Mouse (Mus musculus) bone marrow, adult 2 months (tissue): ENCODE data around the gene Gimap8. TPM values are rescaled to one million over a fixed set of nuclear protein-coding genes. Genes with fewer than 3 reads are reported as not detected.
A peak's percentile ranks its signal among the peaks of the same experiment; 100 is the strongest.
"Not testable (repeated sequence)": the region's sequence is repeated elsewhere in the genome, so short reads cannot be mapped to it uniquely, and the experiment has no call there.

Experiments
- H3K27ac ChIP-seq: fragments of 200-500 bp; 2 replicates; pipeline ENCODE4 v1.5.1; 2012; ENCODE audit warnings: low read depth, mild to moderate bottlenecking, control low read depth, inconsistent platforms, low read length; ENCODE audit not compliant: control insufficient read depth, poor library complexity, insufficient read depth
- H3K4me1 ChIP-seq: fragments of 200-500 bp; 2 replicates; pipeline ENCODE4 v1.6.1; 2011; ENCODE audit warnings: low read length; ENCODE audit not compliant: control insufficient read depth, insufficient read depth
- H3K4me3 ChIP-seq: fragments of 200-500 bp; replicated peaks from 2 replicates; pipeline ENCODE3; 2011; ENCODE audit warnings: mild to moderate bottlenecking, low read depth, low read length, control low read depth; ENCODE audit not compliant: control insufficient read depth
- CTCF ChIP-seq: fragments of 200-500 bp; IDR thresholded peaks from 2 replicates; pipeline ENCODE4 v1.5.1; 2011; ENCODE audit warnings: low read length, control low read depth; ENCODE audit not compliant: control insufficient read depth, insufficient read depth
- POLR2A ChIP-seq: fragments of 200-500 bp; IDR thresholded peaks from 2 replicates; pipeline ENCODE4 v1.6.1; 2011; ENCODE audit warnings: low read depth, mild to moderate bottlenecking, control low read depth, low read length, borderline replicate concordance; ENCODE audit not compliant: control insufficient read depth
- WGBS: fragments of 180-500 bp; shearing (Covaris S2); methylation state at CpG from one replicate; pipeline ENCODE4 v1.1.7; 2018; 5-methylcytosine and 5-hydroxymethylcytosine counted together
- polyA plus RNA-seq: library from polyadenylated mRNA; stranded (reverse); fragments of >200 nt; gene quantifications from 2 replicates; pipeline ENCODE4 v1.2.4, GENCODE M21; 2011; ENCODE audit warnings: low replicate concordance; ENCODE audit not compliant: missing spikeins, insufficient read depth, insufficient read length

The Gimap8 gene
- polyA plus RNA-seq, 1 experiment = 15.1 TPM

DNA sequence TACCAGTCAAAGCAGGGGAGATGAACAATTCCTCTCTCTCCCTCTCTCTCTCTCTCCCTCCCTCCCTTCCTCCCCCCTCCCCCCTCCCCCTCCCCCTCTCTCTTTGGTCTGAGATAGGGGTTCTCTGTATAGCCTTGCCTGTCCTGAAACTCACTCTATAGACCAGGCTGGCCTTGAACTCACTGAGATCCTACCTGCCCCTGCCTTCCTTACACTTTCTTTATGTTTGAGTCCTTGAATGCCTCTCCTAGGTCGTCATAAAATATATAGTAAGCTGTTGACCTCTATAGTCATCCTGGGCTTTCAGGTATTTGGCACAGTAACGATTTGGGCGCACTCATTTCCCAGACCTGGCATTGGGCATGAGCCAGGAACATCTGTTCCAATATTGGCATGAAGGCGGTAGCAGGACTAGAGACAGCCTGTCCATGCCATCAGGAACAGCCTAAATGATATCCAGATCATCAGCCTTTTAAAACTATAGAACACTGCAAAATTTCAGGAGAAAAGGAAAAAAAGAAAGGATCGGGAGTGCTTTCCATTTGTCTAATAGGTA is 29.9 kb downstream of the Gimap8 start:
- Histone ChIP-seq H3K4me3 (peak overlapping the region; percentile 50), H3K4me1 (peaks cover 6% of the 10 kb centered on the region; the same call in 1 of the 2 replicates), H3K27ac (peak overlapping the region; percentile 30; the same call in 1 of the 2 replicates)
- 49% methylated on average over 5 of the region's 5 CpGs for WGBS
- TF ChIP-seq POLR2A (no peak), CTCF (no peak)

DNA sequence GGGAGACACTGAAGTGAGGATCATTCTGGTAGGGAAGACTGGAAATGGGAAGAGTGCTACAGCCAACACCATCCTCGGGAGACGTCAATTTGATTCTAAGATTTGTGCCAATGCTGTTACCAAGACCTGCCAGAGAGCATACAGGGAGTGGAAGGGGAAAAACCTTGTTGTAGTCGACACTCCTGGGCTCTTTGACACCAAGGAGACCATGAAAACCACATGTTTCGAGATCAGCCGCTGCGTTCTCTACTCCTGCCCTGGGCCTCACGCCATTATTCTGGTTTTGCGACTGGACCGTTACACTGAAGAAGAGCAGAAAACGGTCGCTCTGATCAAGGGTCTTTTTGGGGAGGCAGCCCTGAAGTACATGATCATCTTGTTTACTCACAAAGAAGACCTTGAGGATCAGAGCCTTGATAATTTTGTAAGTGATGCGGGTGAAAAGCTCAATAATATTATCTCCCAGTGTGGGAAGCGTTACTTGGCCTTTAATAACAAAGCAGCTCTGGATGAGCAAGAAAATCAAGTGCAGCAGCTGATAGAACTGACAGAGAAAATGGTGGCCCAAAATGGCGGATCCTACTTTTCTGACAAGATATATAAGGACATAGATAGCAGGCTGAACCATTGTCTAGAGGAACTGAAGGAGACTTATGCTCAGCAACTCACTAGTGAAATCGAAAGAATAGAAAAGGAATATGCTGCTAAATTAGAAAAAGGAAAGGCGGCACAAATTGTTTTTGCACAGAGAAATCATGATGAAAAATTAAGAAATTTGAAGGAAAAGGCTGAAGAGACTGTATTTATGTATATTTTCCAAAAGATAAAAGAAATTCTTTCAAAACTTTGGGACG is 30.7 kb downstream of the Gimap8 start:
- Histone ChIP-seq H3K4me3 (peak overlapping the region; percentile 12), H3K27ac (no peak overlapping the region; the same call in 1 of the 2 replicates), H3K4me1 (peaks cover 6% of the 10 kb centered on the region; the same call in 1 of the 2 replicates)
- TF ChIP-seq POLR2A = no peak
- no peak for TF ChIP-seq CTCF
- 75% methylated on average over 17 of the region's 17 CpGs for WGBS

DNA sequence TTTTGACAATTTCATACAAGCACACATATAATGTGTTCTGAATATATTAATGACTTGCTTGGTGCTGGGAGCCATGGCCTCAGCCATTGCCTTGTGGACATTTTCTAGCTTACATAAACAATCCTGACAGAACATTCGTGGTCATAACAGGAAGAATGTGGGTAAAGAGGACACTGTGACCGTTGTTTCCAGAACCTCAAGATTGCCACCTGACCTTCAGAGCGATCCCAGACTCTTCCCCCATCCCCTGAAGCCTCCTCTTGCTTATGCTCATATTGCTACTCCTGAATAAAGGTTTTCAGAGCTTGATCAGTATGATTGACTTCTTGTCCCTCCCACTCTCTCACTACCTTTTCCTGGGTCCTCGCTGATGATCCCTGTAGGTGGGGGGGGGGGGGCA is 31.4 kb downstream of the Gimap8 start:
- no peak for TF ChIP-seq POLR2A
- no peak for TF ChIP-seq CTCF
- H3K4me1 ChIP-seq = peaks cover 6% of the 10 kb centered on the region; the same call in 1 of the 2 replicates
- 18% methylated on average over 4 of the region's 4 CpGs for WGBS
- H3K27ac ChIP-seq = no peak overlapping the region
- no peak overlapping the region for H3K4me3 ChIP-seq

DNA sequence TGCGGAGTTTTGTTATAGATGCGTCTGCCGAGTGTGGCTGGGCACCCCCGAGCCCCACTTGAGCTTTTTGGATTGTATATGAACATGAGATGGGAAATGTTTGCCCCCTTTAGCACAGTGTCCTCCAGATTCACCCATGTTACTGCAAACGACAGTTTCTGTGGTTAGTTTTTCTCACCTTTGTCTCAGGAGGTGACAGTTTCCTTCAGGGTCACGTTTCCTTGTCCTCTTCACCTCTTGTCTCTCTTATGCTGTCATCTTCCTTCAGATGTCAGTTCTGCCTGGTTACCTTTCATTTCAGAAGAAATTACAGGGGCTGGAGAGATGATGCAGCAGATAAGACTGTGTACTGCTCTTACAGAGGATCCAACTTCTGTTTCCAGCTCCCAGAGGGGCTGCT is 32.7 kb downstream of the Gimap8 start:
- Histone ChIP-seq H3K4me1 (peaks cover 7% of the 10 kb centered on the region; the same call in 1 of the 2 replicates), H3K27ac (no peak overlapping the region), H3K4me3 (no peak overlapping the region)
- 63% methylated on average over 6 of the region's 6 CpGs for WGBS
- no peak for TF ChIP-seq CTCF
- no peak for TF ChIP-seq POLR2A

DNA sequence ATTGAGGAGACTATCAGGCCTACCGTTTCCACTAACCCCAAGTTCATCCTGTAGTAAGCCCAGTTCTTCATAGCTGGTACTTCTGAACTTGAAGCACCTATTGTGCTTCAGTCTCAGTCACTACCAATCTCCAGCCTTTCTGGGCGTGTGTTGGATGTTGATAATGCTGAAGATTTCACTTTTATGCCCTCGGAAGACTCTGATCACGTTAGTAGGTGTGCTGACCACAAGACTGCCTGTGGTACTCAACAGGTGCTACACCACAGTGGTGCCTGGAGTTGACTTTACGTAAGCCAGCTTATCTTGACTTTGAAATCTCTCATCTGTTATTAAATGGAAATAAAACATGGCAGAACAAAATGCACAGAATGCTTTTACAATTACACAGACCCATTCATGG is 33.4 kb downstream of the Gimap8 start:
- TF ChIP-seq CTCF (no peak), POLR2A (no peak)
- 54% methylated on average over 5 of the region's 5 CpGs for WGBS
- Histone ChIP-seq H3K27ac (no peak overlapping the region), H3K4me3 (no peak overlapping the region), H3K4me1 (peaks cover 6% of the 10 kb centered on the region; the same call in 1 of the 2 replicates)

DNA sequence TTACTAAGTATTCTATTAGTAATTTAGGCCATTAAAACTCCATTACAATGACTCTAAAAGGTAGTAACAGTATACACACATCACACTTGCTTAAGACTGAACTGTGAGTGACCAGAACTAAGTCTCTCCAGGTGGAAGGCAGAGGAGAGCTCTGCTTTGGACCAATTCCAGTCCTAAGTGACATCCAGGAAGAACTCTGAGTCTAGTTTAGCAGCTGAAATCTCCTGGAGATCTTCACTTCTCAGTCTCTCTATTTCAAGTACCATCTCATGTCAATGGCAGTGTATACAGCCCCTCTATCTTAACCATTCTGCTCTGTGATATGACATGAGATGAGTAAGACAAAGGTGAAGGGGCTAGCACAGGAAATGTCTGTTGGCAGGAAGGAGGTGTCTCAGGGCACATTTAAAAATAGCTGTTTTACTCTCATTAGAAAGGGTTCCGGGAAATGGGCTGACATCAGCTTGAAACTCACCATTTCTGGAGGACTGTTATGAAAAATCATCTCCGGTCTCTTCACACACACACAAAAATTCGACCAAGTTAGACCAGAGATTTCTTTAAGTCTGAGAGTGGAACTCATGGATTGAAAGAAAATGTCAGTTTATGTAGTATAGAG is 34.5 kb downstream of the Gimap8 start:
- no peak for TF ChIP-seq POLR2A
- TF ChIP-seq CTCF = no peak
- Histone ChIP-seq H3K4me3 (no peak overlapping the region), H3K4me1 (peaks cover 6% of the 10 kb centered on the region; the same call in 1 of the 2 replicates), H3K27ac (no peak overlapping the region)
- 17% methylated on average over 3 of the region's 3 CpGs for WGBS

DNA sequence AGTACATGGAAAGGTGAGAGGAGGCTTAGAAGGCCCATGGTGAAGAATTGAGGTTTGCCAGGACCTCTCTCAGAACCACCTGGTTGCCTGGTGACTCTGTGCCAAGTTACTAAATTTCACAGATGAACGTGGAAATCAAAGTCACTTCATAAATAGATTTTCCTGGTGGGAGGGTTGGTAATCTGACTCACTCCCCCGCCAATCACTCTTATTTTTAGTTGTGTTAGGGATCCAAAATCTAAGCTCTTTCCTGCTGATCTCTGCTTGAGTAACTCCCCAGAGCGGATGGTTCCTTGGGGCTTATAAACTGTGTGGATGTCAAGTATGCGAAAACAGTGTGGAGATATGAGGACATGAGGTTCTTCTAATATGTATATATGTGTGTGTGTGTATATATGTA is 35.2 kb downstream of the Gimap8 start:
- Histone ChIP-seq H3K4me1 (peaks cover 7% of the 10 kb centered on the region; the same call in 1 of the 2 replicates), H3K27ac (no peak overlapping the region), H3K4me3 (no peak overlapping the region)
- 65% methylated on average over 4 of the region's 4 CpGs for WGBS
- TF ChIP-seq CTCF (no peak), POLR2A (no peak)

DNA sequence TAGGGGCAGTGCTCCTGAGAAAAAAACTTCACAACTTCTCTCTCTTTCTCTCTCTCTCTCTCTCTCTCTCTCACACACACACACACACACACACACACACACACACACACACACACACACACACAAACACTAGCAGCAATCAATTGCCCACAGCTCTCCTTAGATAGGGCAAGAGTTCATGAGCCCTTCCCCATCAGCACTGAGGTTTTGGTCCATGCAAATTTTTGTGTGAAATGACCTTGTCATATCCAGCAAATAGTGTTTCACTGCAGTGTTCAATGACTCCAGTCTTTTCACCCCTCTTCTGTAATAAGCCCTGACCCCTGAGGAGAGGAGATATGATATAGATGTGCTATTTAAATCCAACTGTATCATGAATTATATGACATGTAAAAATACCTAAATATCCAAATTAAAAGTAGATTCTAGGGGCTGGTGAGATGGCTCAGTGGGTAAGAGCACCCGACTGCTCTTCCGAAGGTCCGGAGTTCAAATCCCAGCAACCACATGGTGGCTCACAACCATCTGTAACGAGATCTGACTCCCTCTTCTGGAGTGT is 36.3 kb downstream of the Gimap8 start:
- H3K4me1 ChIP-seq, H3K4me3 ChIP-seq, H3K27ac ChIP-seq: not testable (repeated sequence)
- 76% methylated on average over 4 of the region's 4 CpGs for WGBS
